Mouse (Mus musculus): Measurements from ENCODE around the gene Tpk1. TPM values are rescaled to one million over a fixed set of nuclear protein-coding genes. Genes with fewer than 3 reads are reported as not detected.
A peak's percentile ranks its signal among the peaks of the same experiment; 100 is the strongest.
"Not testable (repeated sequence)": the region's sequence is repeated elsewhere in the genome, so short reads cannot be mapped to it uniquely, and the experiment has no call there.

Tpk1 gene
- total RNA-seq, 2 experiments from 2014 or later: 8.0 to 17.3 TPM

- DNase-seq: no peak
These were observed 23.7 kb downstream of the Tpk1 start for GRCm38 (mm10) chr6:43642375-43642774.

- no peak for DNase-seq
These were observed 25.5 kb downstream of the Tpk1 start for GRCm38 (mm10) chr6:43640621-43641020.

- DNase-seq: no peak
These were observed 27.2 kb downstream of the Tpk1 start for GRCm38 (mm10) chr6:43638865-43639264.

- no peak for DNase-seq
These were observed 28.0 kb downstream of the Tpk1 start for GRCm38 (mm10) chr6:43638119-43638518.

GRCm38 (mm10) chr6:43636980-43637638, 29.0 kb downstream of the Tpk1 start:
- no peak for DNase-seq

- no peak for DNase-seq
These were observed 32.6 kb downstream of the Tpk1 start for GRCm38 (mm10) chr6:43633308-43633963.

- DNase-seq: no peak
These were observed 33.2 kb downstream of the Tpk1 start for GRCm38 (mm10) chr6:43632871-43633270.

GRCm38 (mm10) chr6:43623448-43623847, 42.6 kb downstream of the Tpk1 start:
- not testable (repeated sequence) for DNase-seq

GRCm38 (mm10) chr6:43619258-43619657, 46.8 kb downstream of the Tpk1 start:
- no peak for DNase-seq

GRCm38 (mm10) chr6:43611770-43612169, 54.3 kb downstream of the Tpk1 start:
- no peak for DNase-seq

GRCm38 (mm10) chr6:43590841-43591541, 75.1 kb downstream of the Tpk1 start:
- DNase-seq: no peak

GRCm38 (mm10) chr6:43585274-43585673, 80.8 kb downstream of the Tpk1 start:
- DNase-seq: no peak

- no peak for DNase-seq
These were observed 84.3 kb downstream of the Tpk1 start for GRCm38 (mm10) chr6:43581809-43582208.

- DNase-seq: peak in 1 of 2 experiments; percentile 4
These were observed 98.2 kb downstream of the Tpk1 start for GRCm38 (mm10) chr6:43567885-43568284.

- no peak for DNase-seq
These were observed 103.6 kb downstream of the Tpk1 start for GRCm38 (mm10) chr6:43562474-43562873.

GRCm38 (mm10) chr6:43551410-43551809, 114.7 kb downstream of the Tpk1 start:
- DNase-seq: no peak

GRCm38 (mm10) chr6:43546537-43546936, 119.5 kb downstream of the Tpk1 start:
- no peak for DNase-seq

- DNase-seq: no peak
These were observed 128.7 kb downstream of the Tpk1 start for GRCm38 (mm10) chr6:43537252-43537870.

GRCm38 (mm10) chr6:43535459-43535858, 130.6 kb downstream of the Tpk1 start:
- no peak for DNase-seq

- no peak for DNase-seq
These were observed 132.8 kb downstream of the Tpk1 start for GRCm38 (mm10) chr6:43533323-43533722.

- DNase-seq: no peak
These were observed 133.3 kb downstream of the Tpk1 start for GRCm38 (mm10) chr6:43532822-43533221.

- DNase-seq: no peak
These were observed 134.1 kb downstream of the Tpk1 start for GRCm38 (mm10) chr6:43531996-43532395.

- no peak for DNase-seq
These were observed 137.1 kb downstream of the Tpk1 start for GRCm38 (mm10) chr6:43528996-43529395.

Measured in adrenal gland, postnatal 36 days (tissue).